Mouse (Mus musculus) left cerebral cortex, adult 9 months (tissue): ENCODE measurements around the gene Hcar1.

Source experiments
- DNase-seq, 2 experiments: peaks; one replicate each; pipeline ENCODE4 v3.0.0; 2022; ENCODE audit warnings: low spot score in 2 of 2

Hcar1 gene

GRCm38 (mm10) chr5:123879928-123880327 is at the start of gene Hcar1:
TSS of gene Hcar1 (minus strand) at chr5:123880020.
- DNase-seq = no peak

GRCm38 (mm10) chr5:123927118-123927517 is 47.3 kb upstream of the Hcar1 start, which contains the start of gene Gm43518:
TSS of gene Gm43518 (plus strand) at chr5:123927418.
- no peak for DNase-seq

- DNase-seq = no peak
Measured at GRCm38 (mm10) chr5:123922112-123922511, 42.3 kb upstream of the Hcar1 start.

GRCm38 (mm10) chr5:123914852-123915251 is 35.0 kb upstream of the Hcar1 start:
- no peak for DNase-seq

GRCm38 (mm10) chr5:123907631-123907977 is 27.8 kb upstream of the Hcar1 start:
- no peak for DNase-seq

- peak; percentile 90 to 98 for DNase-seq
Measured at GRCm38 (mm10) chr5:123906976-123907630, 27.3 kb upstream of the Hcar1 start, which contains the start of gene Denr. TSS of gene Denr (plus strand) at chr5:123907175.

- DNase-seq = no peak
Measured at GRCm38 (mm10) chr5:123906146-123906975, 26.5 kb upstream of the Hcar1 start.

- DNase-seq = no peak
Measured at GRCm38 (mm10) chr5:123904059-123904672, 24.3 kb upstream of the Hcar1 start.

GRCm38 (mm10) chr5:123897352-123897751 is 17.5 kb upstream of the Hcar1 start:
- peak in 1 of 2 experiments; percentile 41 for DNase-seq

GRCm38 (mm10) chr5:123896395-123896794 is 16.6 kb upstream of the Hcar1 start:
- DNase-seq = no peak

GRCm38 (mm10) chr5:123893520-123893919 is 13.7 kb upstream of the Hcar1 start:
- no peak for DNase-seq

GRCm38 (mm10) chr5:123891669-123892068 is 11.8 kb upstream of the Hcar1 start:
- DNase-seq = peak in 1 of 2 experiments; percentile 34

- no peak for DNase-seq
Measured at GRCm38 (mm10) chr5:123890987-123891386, 11.2 kb upstream of the Hcar1 start.

GRCm38 (mm10) chr5:123890312-123890711 is 10.5 kb upstream of the Hcar1 start:
- DNase-seq = no peak

GRCm38 (mm10) chr5:123886365-123886764 is 6.5 kb upstream of the Hcar1 start:
- no peak for DNase-seq

GRCm38 (mm10) chr5:123884332-123884731 is 4.5 kb upstream of the Hcar1 start:
- no peak for DNase-seq

- no peak for DNase-seq
Measured at GRCm38 (mm10) chr5:123883891-123884290, 4.1 kb upstream of the Hcar1 start.

GRCm38 (mm10) chr5:123880778-123881177 is 958 bp upstream of the Hcar1 start:
- no peak for DNase-seq

- DNase-seq = no peak
Measured at GRCm38 (mm10) chr5:123878056-123878455, 1.8 kb downstream of the Hcar1 start.

- no peak for DNase-seq
Measured at GRCm38 (mm10) chr5:123874177-123874576, 5.6 kb downstream of the Hcar1 start.

- DNase-seq = no peak
Measured at GRCm38 (mm10) chr5:123869615-123870014, 10.2 kb downstream of the Hcar1 start.

- DNase-seq = no peak
Measured at GRCm38 (mm10) chr5:123866457-123866856, 13.4 kb downstream of the Hcar1 start.

- DNase-seq = no peak
Measured at GRCm38 (mm10) chr5:123865365-123865764, 14.5 kb downstream of the Hcar1 start, which contains the start of gene Hcar2. TSS of gene Hcar2 (minus strand) at chr5:123865499.
